Mouse (Mus musculus): ENCODE results near the gene Adam10.

DNA sequence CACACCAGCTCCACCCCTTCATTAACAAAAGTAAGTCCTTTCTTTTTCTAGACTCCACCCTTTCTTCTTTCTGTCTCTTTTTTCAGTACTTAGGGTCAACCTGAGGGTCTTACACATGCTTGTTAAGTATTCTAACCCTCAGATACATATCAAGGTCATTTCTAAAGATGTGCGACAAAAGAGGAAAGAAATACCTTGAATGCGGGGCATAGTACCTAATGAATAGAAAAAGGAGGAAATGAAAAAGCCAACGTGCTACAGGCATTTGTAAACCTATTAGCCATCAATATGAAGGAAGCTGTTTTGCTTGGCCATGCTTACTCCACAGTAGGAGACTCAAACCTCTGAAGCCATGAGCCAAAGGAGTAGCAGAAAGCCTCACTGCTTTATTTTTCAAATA is 11.1 kb downstream of the Adam10 start:
- TF ChIP-seq POLR2A (IDR thresholded peaks at IDR 0.05; ENCODE audit: low read depth, low read length) (no peak), CTCF (IDR thresholded peaks at IDR 0.05; ENCODE audit: extremely low read depth, insufficient read depth, insufficient read length, insufficient replicate concordance) (no peak)
